Mouse (Mus musculus): ENCODE measurements at regions not wholly inside any gene's neighbourhood (a gene's known extent, or its start where the extent isn't known, plus 50 kb on each side); places are given as distances from the start of the nearest gene placed in this dataset.
A peak's percentile ranks its signal among the peaks of the same experiment; 100 is the strongest.

DNA sequence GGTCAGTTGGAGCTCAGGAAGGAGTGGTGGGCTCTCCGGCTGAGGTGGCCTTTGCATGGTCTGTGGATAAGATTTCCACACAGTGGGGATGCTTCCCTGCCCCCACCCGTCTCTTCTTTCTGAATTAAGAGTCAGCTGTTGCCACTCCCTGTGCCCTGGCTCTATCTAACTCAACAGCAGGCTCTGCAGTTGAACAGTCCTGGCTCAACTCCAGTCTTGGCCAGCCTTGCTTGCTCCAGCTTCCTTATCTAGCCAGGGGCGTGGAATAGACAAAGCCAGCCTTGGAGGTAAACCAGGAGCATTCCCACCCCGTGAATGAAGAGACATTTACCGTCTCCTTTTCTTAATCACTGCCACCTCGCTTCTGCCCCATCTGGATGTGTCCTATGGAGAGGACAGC, 89.7 kb downstream of the Mn1 start:
- no peak for DNase-seq (ENCODE audit: low read depth, low spot score)

DNA sequence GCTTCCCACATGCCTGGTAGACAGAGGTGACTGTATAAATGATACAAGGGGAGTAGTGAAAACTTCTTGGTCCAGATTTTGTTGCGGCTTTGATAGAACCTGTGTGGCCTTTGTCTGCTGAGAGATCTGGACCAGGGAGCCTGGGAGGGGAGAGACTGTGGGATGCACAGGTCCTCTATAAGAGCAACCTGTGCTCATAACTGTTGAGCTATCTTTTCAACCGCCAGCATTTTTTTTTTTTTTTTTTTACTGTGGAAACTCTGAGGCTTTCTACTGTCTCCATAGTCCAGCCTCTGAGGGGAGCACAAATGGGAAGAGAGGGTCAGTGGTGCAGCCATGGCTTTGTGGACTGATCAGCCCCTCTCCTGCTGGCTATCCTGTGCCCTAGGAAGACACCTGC, 90.2 kb downstream of the Mn1 start:
- DNase-seq (ENCODE audit: low read depth, low spot score): no peak

DNA sequence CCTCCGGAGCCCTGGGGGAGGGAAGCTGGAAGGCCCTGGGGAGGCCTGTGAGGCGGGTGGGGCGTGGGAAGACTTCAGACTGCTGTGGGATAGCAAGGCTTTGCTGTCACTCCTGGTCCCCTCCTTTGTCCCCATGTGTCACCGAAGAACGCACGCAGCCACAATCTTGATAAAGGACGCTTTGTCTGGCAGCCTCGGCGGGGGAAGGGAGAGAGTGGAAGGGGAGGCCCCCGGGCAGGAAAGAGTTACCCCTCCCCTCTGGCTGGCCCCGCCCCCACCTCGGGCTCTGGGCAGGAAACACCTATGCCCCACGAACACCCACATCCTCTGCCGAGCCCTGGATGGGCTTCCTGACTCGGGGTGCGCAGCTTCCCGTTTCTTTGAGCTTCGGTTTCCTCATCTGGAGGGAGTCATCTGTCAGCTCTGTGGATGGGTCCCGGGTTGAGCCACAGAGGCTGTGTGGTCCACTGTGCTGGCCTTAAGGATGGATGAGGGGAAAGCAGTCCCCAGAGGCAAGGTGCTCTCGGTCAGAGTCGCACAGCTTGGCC, 91.9 kb downstream of the Mn1 start:
- DNase-seq (ENCODE audit: low read depth, low spot score): peak; percentile 45

DNA sequence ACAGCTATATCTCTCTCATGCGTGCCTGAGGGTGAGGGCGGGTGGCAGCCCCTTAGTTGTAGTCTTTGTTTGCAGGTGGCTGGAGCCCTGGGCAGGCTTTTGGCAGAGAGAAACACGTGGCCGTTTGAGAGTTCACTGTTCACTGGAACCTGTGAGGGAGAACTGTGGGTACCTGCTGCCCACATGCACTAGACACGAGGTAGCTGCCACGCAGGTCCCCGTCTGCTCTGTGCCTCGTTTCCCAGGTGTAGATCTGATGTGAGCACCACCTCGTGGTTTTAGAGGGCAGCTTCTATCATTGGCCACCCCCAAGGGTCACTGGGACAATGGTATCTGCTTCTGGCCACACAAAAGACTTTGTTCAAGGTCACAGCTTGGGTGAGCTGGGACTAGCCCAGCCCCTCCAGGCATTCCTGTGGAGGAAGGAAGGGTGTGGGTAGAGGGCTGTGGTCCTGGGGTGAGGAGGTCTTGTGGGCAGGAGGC, 92.5 kb downstream of the Mn1 start:
- DNase-seq (ENCODE audit: low read depth, low spot score): no peak

DNA sequence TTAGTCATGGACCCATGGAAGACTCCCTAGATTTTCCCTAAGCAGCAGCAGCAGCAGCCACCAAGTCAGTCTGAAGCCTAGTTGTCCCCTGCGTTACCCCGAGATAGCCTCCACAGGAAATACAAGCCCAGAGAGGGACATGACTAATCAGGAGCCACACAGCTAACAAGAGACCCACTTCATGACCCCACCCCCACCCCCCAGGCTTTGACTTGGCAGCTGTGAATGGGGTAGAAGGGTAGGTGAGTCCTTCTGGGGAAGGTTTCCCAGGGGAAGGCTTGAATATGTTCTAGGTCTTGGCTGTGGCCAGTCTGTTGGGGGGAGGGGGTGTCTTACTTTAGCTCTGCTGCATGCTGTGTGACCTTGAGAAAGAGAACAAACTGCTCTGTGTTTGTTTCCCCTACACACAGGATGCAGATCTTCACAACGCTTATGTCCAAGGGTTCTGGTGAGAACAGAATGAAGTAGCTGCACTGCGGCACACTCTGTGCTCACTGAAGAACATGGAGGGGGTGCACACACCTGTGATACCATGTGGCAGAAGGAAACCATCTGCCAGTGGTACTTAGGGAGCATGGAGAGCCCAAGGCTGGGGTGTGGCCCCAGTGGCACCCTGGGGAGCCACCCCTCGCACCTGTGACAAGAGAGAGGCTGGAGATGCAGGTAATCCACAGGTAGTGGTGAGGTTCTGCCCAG, 93.2 kb downstream of the Mn1 start:
- DNase-seq (ENCODE audit: low read depth, low spot score): no peak

DNA sequence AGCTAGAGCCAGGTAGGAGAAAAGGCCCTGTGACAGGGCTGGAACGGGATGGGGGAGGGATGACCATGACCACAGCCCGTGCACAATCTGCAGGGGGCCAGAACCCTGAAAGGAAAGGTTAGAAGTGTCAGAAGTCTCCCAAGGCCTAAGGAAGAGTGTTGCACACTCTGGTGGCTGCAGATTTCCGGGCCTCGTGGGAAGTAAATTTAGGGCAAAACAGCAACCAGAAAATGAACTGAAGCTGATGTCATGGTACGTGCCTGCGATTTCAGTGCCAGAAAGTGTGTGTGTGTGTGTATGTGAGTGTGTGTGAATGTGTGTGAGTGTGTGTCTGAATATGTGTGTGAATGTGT, 93.7 kb downstream of the Mn1 start:
- DNase-seq (ENCODE audit: low read depth, low spot score): no peak

DNA sequence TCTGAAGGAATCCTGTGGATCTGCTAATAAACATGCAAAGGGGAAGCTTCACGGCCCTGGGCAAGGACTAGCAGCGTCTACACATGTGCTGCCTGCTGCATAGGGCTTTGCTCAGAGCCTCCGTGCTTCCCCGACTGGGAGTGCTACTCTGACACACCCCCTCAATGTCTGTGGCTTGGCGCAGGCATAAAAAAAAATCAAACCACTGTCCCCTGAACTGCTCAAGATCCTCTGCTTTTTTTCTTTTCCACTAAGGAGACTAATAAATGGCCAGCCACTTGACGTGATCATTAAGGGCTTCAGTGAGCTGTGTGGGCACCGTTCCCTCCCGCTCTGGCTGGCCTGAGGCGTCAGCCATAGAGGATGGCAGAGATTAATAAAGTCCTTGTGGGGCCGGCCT, 94.8 kb downstream of the Mn1 start:
- DNase-seq (ENCODE audit: low read depth, low spot score): no peak

DNA sequence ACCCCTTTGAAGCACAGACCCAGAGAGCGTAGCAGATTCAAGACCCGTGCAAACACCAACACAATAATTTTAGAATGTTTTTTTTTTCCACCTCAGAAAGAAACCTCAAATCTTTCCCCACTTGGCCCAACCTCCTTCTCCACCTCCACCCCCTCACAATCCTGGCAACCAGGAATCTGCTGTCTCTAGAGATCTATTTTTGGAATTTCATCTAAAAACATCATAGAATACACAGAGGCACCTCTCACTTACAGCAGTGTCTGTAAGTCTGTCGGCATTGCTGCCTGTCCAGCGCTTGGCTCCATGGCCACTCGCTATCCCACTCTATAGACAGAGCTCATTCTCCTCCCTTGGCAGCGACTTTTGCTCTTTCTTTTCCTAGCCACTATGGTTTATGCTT, 96.8 kb downstream of the Mn1 start:
- no peak for DNase-seq (ENCODE audit: low read depth, low spot score)

DNA sequence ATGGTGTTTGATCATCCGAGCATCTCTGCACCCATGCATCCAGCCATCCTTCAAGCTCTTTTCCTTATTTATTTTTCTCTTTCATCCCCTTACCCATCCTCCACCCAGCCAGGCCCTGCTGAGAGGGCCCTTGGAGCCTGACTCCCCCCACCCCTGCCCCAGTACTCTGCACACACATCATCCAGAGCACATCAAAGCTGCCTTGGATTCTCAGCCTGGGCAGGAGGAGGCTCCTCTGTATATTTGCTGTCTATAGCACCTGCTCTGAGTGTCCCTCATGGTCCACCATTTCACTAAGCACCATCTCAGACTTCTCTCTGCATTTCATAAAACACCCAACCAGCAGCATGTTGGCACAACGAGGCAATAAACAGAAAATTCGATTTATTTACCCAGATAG, 101.9 kb downstream of the Mn1 start:
- no peak for DNase-seq (ENCODE audit: low read depth, low spot score)

DNA sequence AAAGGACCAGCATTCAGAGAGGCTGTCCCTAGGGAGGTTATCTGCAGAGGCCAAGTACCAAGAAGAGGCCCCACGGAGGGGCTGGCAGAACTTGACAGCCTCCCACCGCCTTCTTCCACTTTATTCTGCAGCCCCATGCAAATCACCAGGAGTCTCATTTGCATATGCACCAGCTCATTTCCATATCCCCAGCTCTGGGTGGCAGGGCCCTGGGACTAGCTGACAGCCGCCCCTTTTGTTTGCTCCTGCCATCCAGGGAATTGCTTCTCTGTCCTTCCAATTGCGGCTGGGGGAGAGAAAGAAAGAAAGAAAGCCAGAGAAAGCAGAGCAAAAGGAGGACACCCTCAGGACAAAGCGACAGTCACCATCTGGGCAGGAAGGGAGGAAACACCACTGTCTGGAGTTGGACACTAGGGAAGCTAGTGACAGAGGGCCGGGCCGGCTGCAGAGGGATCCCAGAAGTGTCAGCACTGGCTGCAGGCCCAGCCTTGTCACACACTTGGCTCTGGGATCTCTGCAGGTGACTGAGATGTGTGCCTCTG, 102.4 kb downstream of the Mn1 start:
- DNase-seq (ENCODE audit: low read depth, low spot score): no peak

DNA sequence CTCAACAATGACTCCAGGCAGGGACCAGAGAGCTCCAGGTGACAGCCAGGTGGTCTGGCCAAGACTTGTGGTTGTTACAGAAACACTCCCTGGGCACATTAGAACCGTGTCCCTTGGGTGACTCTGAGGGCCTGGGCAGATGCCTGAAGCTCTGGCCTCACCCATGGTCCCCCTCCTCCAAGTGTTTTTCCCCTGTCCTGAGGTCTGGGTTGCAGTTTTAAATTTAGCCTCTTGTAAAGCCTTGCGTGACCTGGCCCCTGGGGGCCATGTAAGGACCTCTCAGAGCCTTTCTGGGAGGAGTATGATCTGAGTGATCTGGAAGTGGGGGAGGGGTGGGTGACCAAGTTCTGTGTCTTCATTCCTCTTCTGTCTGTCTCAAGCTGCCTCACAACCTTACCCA, 104.7 kb downstream of the Mn1 start:
- no peak for DNase-seq (ENCODE audit: low read depth, low spot score)

DNA sequence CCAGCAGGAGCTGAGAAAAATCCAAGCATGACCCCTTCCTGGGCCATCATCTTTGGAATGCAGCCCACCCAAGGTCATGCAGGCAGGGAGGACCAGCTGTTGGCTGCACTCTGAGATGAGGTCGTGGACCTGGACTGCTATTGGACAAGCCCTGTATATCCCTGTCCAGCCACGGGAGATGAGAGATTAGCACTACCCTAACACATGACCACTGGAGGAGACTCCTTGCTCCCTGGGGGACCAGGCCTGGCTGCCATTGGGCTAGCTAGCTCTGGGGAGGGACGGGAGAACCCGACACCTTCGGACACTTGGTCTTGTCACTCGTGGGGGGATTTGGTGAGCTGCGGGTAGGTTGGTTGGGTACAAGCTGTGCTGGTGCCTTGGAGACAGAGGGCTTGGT, 105.4 kb downstream of the Mn1 start:
- DNase-seq (ENCODE audit: low read depth, low spot score): no peak

DNA sequence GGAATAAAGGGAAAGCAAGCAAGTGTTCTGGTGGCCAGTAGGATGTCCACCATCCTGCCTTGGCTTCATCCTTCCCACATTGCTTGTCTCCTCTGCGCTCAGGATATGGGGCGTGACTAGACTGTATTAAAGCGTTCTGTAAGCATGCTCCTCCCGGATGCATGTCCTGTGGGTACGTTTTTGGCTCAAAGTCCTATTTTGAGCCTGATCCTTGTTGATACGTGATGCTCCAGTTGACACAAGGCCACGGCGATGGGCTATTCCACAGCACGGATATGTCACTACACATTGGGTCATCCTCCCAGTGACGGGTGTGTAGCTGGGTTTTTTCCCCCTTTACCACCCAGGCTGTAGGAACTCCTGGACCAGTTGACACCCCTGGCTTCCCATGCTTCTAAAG, 110.6 kb downstream of the Mn1 start:
- no peak for DNase-seq (ENCODE audit: low read depth, low spot score)

DNA sequence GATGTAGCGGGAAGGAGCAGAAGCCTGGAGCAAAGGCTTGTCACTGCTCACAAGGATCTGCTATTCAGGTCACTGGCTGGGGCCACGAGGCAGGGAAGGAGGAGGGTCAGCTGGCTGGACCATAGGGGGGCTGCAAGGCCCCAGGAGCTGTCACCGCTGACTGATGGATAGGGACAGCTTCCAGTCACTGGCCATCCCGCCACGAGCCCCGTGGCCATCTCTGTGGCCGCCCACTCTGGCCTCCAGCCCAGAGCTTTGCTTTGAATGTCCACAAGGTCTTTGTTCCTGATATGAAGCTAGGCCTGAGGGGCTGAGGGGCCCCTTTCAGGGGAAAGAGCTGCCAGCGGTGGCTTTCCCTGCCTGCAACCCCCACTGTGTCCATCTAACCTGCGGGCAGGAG, 111.9 kb downstream of the Mn1 start:
- no peak for DNase-seq (ENCODE audit: low read depth, low spot score)

DNA sequence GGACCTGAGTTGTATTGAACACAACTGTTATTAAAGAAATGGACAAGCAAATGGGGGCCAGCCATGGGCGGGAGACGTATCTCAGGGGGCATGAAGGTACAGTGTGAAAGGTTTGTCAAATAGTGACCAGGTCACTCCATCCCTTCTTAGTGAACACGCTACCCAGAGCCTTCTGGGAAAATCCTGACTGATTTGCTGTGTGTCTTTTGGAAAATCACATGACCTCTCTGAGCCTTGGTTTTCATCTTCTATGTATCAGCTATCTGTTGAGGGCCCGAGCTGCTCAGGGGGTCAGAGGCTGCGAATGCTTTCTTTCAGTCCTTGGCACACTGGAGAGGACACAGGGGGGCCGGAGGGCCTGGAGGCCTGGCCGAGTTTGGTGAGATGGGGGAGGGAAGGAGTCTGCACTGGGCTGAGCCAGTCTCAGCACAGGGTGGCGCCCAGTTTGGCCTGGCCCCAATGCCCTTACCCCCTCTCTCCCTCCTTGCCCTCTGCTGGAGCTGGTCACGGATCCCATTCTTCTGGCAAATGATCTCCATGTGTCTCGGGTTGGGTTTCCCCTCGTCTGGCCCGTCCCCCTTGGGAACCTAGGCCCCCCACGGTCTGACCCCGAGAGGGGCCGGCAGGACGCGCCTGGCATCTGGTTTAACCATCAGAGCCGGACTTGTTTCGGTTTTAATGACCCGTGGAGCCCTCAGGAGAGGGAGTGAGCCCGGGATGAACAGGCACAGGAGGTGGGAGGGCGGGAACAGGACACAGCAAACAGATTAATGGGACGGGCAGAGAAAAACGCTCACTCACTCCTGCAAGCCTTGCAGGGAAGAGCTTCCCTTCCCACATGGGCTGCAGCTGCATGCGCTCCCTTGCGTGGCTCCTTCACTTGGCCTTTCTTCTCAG, 113.7 kb downstream of the Mn1 start:
- peak; percentile 80 for DNase-seq (ENCODE audit: low read depth, low spot score)

DNA sequence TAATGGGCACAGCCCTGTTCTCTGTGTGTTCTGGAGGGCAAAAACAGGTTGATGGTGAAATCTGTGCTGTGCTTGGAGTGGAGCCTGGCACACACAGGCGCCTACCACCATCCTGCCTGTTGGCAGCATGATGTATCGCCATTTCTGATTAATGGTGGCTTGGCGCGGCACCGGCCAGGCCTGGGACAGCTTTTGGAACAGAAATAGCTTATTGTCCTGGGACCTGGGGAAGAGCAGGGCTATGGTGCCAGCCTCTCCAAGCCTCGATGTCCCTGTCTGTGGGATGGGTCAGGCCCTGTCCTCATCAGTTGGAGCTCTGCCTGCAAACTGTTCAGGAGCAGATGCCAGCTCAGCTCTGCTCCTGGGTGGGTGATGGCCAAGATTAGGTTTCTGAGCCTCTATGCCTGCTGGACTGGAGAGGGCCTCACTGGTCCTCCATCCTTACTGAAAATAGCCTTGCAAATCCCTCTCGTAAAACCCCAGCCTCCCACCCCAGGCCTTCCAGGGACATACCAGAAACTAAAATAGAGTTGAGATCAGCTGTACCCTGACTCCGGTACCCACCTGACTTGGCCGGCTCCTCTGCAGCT, 115.4 kb downstream of the Mn1 start:
- DNase-seq (ENCODE audit: low read depth, low spot score): no peak

DNA sequence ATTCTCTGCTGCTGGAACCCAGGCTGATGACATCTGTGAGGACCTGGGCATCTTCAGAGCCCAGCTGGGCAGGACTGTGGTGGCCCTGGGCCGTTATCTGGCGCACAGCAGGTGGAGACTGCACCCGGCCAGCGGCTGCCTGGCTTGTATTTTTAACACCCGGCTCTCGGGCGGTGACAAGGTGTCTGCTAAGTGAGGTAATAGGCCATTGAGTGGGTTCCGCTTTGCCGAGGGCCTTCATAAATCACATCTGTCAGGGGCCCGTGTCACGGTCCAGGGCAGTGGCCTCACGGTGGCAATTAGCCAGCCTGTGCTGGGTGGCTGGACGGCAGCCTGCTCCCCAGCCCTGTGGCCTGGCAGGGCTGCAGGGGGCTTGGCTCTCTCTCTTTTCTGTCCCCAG, 118.8 kb downstream of the Mn1 start:
- DNase-seq (ENCODE audit: low read depth, low spot score): peak; percentile 87

DNA sequence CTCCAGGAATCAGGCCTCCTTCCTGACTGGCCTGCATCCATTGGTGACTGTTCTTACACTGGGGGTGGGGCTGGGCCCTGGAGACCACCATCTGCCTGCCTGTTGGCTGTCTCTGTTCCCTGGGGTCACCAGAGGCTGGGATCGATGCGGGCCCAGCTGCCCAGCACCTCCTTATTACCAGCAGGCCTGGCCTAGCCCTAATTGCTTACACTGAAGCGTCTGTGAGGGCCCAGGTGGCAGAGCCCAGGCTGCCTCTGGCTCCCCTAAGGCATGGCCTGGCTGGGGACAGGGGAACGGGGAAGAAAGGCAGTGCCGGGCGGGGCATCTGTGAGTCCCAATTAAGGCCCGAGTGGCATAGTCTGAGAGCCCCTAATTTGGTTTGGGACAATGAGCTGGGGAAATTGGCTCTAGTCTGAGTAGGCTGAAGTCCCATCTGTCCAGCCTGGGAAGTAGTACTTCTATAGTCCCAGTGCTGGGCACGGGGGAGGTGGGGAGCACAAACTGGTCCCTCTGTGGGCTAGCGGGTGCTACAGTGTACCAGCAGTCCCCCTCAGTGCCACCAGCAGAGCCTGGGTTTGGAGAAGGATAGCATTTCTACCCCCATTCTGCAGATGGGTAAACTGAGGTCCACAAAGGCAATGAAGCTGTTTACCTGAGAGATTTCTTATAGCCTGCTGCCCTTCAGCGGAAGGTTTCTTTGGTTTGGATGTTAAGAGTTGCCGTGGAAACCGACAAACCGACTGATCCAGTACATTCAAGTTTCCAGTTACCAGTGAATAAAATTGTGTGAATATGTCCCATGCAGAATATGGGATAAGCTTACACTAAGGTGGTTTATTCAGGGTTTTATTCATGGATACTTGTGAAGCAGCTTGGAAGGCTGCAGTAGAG, 121.6 kb downstream of the Mn1 start:
- DNase-seq (ENCODE audit: low read depth, low spot score): no peak

DNA sequence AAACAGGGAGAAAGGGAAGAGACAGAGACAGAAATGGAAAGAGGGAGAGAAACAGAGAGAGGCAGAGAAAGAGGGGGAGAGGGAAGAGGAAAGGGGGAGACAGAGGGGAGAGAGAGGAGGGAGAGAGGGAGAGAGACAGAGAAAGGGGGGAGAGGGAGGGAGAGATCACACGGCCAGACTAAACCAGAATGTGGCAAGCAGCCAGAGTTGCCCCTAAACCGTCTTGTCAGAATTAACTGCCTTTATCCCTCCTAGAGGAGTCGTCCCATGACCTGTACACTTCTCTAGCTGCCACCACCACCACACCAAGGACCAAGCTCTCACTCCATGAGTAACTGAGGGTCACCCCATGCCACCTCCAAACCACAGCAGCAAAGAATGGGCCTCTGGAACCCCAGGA, 123.3 kb downstream of the Mn1 start:
- no peak for DNase-seq (ENCODE audit: low read depth, low spot score)

DNA sequence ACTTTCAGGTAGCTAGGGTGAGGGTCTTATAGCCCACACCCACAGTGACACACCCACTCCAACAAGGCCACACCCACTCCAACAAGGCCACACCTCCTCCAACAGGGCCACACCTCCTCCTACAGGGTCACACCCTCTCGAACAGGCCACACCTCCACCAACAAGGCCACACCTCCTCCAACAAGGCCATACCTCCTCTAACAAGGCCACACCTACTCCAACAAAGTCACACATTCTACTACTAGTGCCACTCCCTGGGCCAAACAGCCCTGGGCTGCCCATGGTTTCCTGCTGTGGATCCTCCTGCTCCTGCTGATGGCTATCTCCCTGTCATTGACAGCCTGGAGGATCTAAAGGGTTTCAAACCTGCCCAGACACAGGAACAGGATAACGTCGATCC, 124.9 kb downstream of the Mn1 start:
- DNase-seq (ENCODE audit: low read depth, low spot score): no peak
